Mouse (Mus musculus): Measurements from ENCODE around the gene Baz2b. TPM values are rescaled to one million over a fixed set of nuclear protein-coding genes. Genes with fewer than 3 reads are reported as not detected.

Gene Baz2b
- total RNA-seq, 2 experiments from 2014 or later, result 29.5 to 35.1 TPM

GRCm38 (mm10) chr2:60018875-60019501 lies 190.7 kb downstream of the Baz2b start:
- DNase-seq (ENCODE audit: low spot score), result no peak

GRCm38 (mm10) chr2:60011526-60011925 lies 198.1 kb downstream of the Baz2b start:
- DNase-seq (ENCODE audit: low spot score), result no peak

GRCm38 (mm10) chr2:60003665-60004045 lies 206.0 kb downstream of the Baz2b start:
- DNase-seq (ENCODE audit: low spot score), result no peak

GRCm38 (mm10) chr2:60003038-60003664 lies 206.5 kb downstream of the Baz2b start:
- DNase-seq (ENCODE audit: low spot score), result no peak

GRCm38 (mm10) chr2:60000268-60000667 lies 209.4 kb downstream of the Baz2b start:
- DNase-seq (ENCODE audit: low spot score), result no peak

GRCm38 (mm10) chr2:59997479-59998228 lies 212.0 kb downstream of the Baz2b start:
- no peak for DNase-seq (ENCODE audit: low spot score)

GRCm38 (mm10) chr2:59996911-59997310 lies 212.7 kb downstream of the Baz2b start:
- DNase-seq (ENCODE audit: low spot score), result no peak

- no peak for DNase-seq (ENCODE audit: low spot score)
Observed at GRCm38 (mm10) chr2:59993190-59993535, 216.5 kb downstream of the Baz2b start.

- no peak for DNase-seq (ENCODE audit: low spot score)
Observed at GRCm38 (mm10) chr2:59992488-59993189, 217.0 kb downstream of the Baz2b start.

GRCm38 (mm10) chr2:59991775-59992174 lies 217.9 kb downstream of the Baz2b start:
- no peak for DNase-seq (ENCODE audit: low spot score)

- no peak for DNase-seq (ENCODE audit: low spot score)
Observed at GRCm38 (mm10) chr2:59987521-59987920, 222.1 kb downstream of the Baz2b start.

- DNase-seq (ENCODE audit: low spot score), result no peak
Observed at GRCm38 (mm10) chr2:59979488-59980220, 230.0 kb downstream of the Baz2b start.

- DNase-seq (ENCODE audit: low spot score), result no peak
Observed at GRCm38 (mm10) chr2:59976680-59977079, 233.0 kb downstream of the Baz2b start.

- no peak for DNase-seq (ENCODE audit: low spot score)
Observed at GRCm38 (mm10) chr2:59975772-59976171, 233.9 kb downstream of the Baz2b start.

GRCm38 (mm10) chr2:59973962-59974361 lies 235.7 kb downstream of the Baz2b start:
- DNase-seq (ENCODE audit: low spot score), result no peak

GRCm38 (mm10) chr2:59973104-59973641 lies 236.5 kb downstream of the Baz2b start:
- no peak for DNase-seq (ENCODE audit: low spot score)

GRCm38 (mm10) chr2:59970511-59970910 lies 239.1 kb downstream of the Baz2b start:
- no peak for DNase-seq (ENCODE audit: low spot score)

GRCm38 (mm10) chr2:59969099-59969498 lies 240.5 kb downstream of the Baz2b start:
- DNase-seq (ENCODE audit: low spot score), result no peak

GRCm38 (mm10) chr2:59968593-59968992 lies 241.0 kb downstream of the Baz2b start:
- no peak for DNase-seq (ENCODE audit: low spot score)

GRCm38 (mm10) chr2:59966454-59966853 lies 243.2 kb downstream of the Baz2b start:
- no peak for DNase-seq (ENCODE audit: low spot score)

- no peak for DNase-seq (ENCODE audit: low spot score)
Observed at GRCm38 (mm10) chr2:59963011-59963410, 246.6 kb downstream of the Baz2b start.

All from gastrocnemius, adult 18-20 months (tissue).